ENCODE assay signal across 8 mouse cellular contexts in the genomic region with DNA sequence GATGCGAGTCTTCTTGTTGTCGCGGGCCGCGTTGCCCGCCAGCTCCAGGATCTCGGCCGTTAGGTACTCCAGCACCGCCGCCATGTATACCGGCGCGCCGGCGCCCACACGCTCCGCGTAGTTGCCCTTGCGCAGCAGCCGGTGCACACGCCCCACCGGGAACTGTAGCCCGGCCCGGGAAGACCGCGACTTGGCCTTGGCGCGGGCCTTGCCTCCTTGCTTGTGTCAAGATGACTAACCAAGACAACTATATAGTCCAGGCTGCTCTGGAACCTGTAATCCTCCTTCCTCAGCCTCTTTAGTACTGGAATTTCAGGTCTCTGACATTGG. TPM values are rescaled to one million over a fixed set of nuclear protein-coding genes. Genes with fewer than 3 reads are reported as not detected.
DNase-seq lines count a peak whose midpoint lies in the region; ATAC-seq and TF ChIP-seq lines count a peak whose summit lies in the region.
"Not testable (repeated sequence)": the region's sequence is repeated elsewhere in the genome, so short reads cannot be mapped to it uniquely, and the experiment has no call there.

No protein-coding gene starts in this region.

- intact Hi-C loops in heart, postnatal 14 days (cut with DNase I): not testable (repeated sequence)

- H3K4me3 ChIP-seq in ES-Bruce4 (ENCODE audit: low read depth, low read length): peak overlapping the region; percentile 38; the same call in 1 of the 2 replicates
- H3K4me3 ChIP-seq in forebrain, embryonic 16.5 days (replicated peaks; ENCODE audit: low read length): peak overlapping the region; percentile 34
- H3K4me3 ChIP-seq in liver, embryonic 15.5 days (replicated peaks): 0 out of 2 replicates have a peak overlapping the region, but pooled peaks have one; percentile 18
- H3K4me3 ChIP-seq in stomach, embryonic 14.5 days (ENCODE audit: low read depth, low read length): peak overlapping the region; percentile 9; the same call in 1 of the 2 replicates

- peak; percentile 27 to 62 for DNase-seq in cerebellum, adult 18-20 months
- DNase-seq in heart, postnatal 14 days: peak; percentile 55 to 60
- DNase-seq in kidney, postnatal 4 days: peak; percentile 62 to 71
- peak; percentile 19 for DNase-seq in neural tube, embryonic 10.5 days (ENCODE audit: extremely low spot score, low spot score)

- WGBS in forebrain, embryonic 16.5 days: 9% methylated on average over 20 of the region's 28 CpGs
- 1% methylated on average over 28 of the region's 28 CpGs for WGBS in liver, embryonic 15.5 days (ENCODE audit: insufficient replicate concordance)
- WGBS in stomach, embryonic 14.5 days: 7% methylated on average over 28 of the region's 28 CpGs

- H3K27ac ChIP-seq in ES-Bruce4 (ENCODE audit: insufficient read depth, low read length); forebrain, embryonic 16.5 days (ENCODE audit: low read length); liver, embryonic 15.5 days (replicated peaks); stomach, embryonic 14.5 days (ENCODE audit: low read length): not testable (repeated sequence)

- peak overlapping the region; percentile 15; the same call in 1 of the 2 replicates for H3K9ac ChIP-seq in ES-Bruce4 (ENCODE audit: low read depth, poor library complexity, severe bottlenecking)
- H3K9ac ChIP-seq in forebrain, embryonic 16.5 days (replicated peaks; ENCODE audit: low read depth, low read length): peak overlapping the region; percentile 48
- H3K9ac ChIP-seq in liver, embryonic 15.5 days; stomach, embryonic 14.5 days (replicated peaks; ENCODE audit: low read depth, low read length): not testable (repeated sequence)

- not testable (repeated sequence) for TF ChIP-seq EP300 in ES-Bruce4 (IDR thresholded peaks at IDR 0.05; ENCODE audit: insufficient read depth, low read depth, low read length)

- TF ChIP-seq CTCF in ES-Bruce4 (IDR thresholded peaks at IDR 0.05; ENCODE audit: low read depth, low read length): not testable (repeated sequence)

- peak; percentile 42; the same call in 1 of the 2 replicates for ATAC-seq in forebrain, embryonic 16.5 days
- ATAC-seq in liver, embryonic 15.5 days (ENCODE audit: insufficient read depth): peak; percentile 71
- not testable (repeated sequence) for ATAC-seq in stomach, embryonic 14.5 days (ENCODE audit: insufficient number of reproducible peaks, insufficient read depth, low FRiP score, low read depth)

- TF ChIP-seq POLR2A in ES-Bruce4 (IDR thresholded peaks at IDR 0.05; ENCODE audit: insufficient read depth, low read length): not testable (repeated sequence)

- not testable (repeated sequence) for H3K4me1 ChIP-seq in ES-Bruce4 (ENCODE audit: control insufficient read depth, insufficient read depth, low read length); forebrain, embryonic 16.5 days (replicated peaks; ENCODE audit: control insufficient read depth, insufficient read depth, low read length); liver, embryonic 15.5 days (replicated peaks); stomach, embryonic 14.5 days (ENCODE audit: control insufficient read depth, insufficient read depth, low read length)

- H3K4me2 ChIP-seq in forebrain, embryonic 16.5 days (ENCODE audit: low read length): peak overlapping the region; percentile 53
- H3K4me2 ChIP-seq in liver, embryonic 15.5 days: peak overlapping the region; percentile 49
- peak overlapping the region; percentile 47 for H3K4me2 ChIP-seq in stomach, embryonic 14.5 days (replicated peaks; ENCODE audit: low read depth, low read length)

- H3K27me3 ChIP-seq in ES-Bruce4 (ENCODE audit: control insufficient read depth, insufficient read depth, low read length, poor library complexity, severe bottlenecking); forebrain, embryonic 16.5 days (replicated peaks; ENCODE audit: control insufficient read depth, insufficient read depth, low read length); liver, embryonic 15.5 days; stomach, embryonic 14.5 days (ENCODE audit: control insufficient read depth, insufficient read depth, low read length): not testable (repeated sequence)

- H3K9me3 ChIP-seq in ES-Bruce4 (replicated peaks; ENCODE audit: control insufficient read depth, insufficient read depth, low read length, poor library complexity, severe bottlenecking); forebrain, embryonic 16.5 days (ENCODE audit: control insufficient read depth, low read length); liver, embryonic 15.5 days (replicated peaks); stomach, embryonic 14.5 days (ENCODE audit: control insufficient read depth, low read depth, low read length): not testable (repeated sequence)

- not testable (repeated sequence) for H3K36me3 ChIP-seq in ES-Bruce4 (ENCODE audit: control insufficient read depth, insufficient read depth, low read length, poor library complexity, severe bottlenecking); forebrain, embryonic 16.5 days (ENCODE audit: control insufficient read depth, insufficient read depth); liver, embryonic 15.5 days (replicated peaks); stomach, embryonic 14.5 days (ENCODE audit: control insufficient read depth, insufficient read depth, low read length)

RNA-seq across cellular contexts. Expression of gene Nxnl2, which starts 32.0 kb away (rescaled TPM):
- 2.4 and 2.6 TPM in 2 replicates for polyA plus RNA-seq in ES-Bruce4 (2011; ENCODE audit: insufficient read depth, insufficient read length, low read depth, missing spikeins)
- 0.72 and 2.2 TPM in 2 replicates for polyA plus RNA-seq in forebrain, embryonic 16.5 days (2015; fragmentation: Nextera tagmentation; extraction: Ambion mirVana)
- total RNA-seq in heart, postnatal 14 days (2021): 1 to 10 TPM; 1.1 to 1.4 TPM
- 0.10 and 0.12 TPM in 2 replicates for polyA plus RNA-seq in liver, embryonic 15.5 days (2015; fragmentation: Nextera tagmentation; extraction: Ambion mirVana)
- 1.0 and 1.1 TPM in 2 replicates for polyA plus RNA-seq in stomach, embryonic 14.5 days (2014; fragmentation: Nextera tagmentation; extraction: Ambion mirVana)
